Mouse (Mus musculus) mesoderm, embryonic 11.5 days (tissue): ENCODE measurements around the gene Jakmip3.
A peak's percentile ranks its signal among the peaks of the same experiment; 100 is the strongest.

Experiments used
- DNase-seq: peaks from one replicate; pipeline ENCODE4 v3.0.0-alpha.2; 2012; ENCODE audit warnings: low read depth, low spot score

Jakmip3 gene

GRCm38 (mm10) chr7:138945668-138946067 is 5.1 kb downstream of the Jakmip3 start:
- DNase-seq, result no peak

GRCm38 (mm10) chr7:138947741-138948140 is 7.2 kb downstream of the Jakmip3 start:
- no peak for DNase-seq

DNA sequence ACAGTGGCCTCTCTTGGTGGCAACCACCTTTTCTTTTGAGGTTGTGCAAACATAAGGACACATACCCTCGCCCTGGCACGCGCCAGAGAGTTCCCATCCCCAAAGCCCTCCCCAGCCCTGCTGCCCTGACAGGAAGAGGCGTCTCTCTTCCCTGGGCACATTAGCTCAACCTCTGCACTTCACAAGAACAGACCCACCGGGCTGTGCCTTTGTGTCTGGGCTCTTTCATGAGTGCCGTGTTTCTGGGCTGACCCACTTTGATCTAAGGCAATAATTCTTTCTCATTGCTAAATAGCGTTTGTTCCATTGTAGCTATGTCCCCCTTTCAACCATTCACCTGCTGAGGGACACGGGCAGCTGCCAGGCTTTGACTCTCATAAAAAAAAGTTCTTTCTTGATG is 7.8 kb downstream of the Jakmip3 start:
- DNase-seq, result no peak

DNA sequence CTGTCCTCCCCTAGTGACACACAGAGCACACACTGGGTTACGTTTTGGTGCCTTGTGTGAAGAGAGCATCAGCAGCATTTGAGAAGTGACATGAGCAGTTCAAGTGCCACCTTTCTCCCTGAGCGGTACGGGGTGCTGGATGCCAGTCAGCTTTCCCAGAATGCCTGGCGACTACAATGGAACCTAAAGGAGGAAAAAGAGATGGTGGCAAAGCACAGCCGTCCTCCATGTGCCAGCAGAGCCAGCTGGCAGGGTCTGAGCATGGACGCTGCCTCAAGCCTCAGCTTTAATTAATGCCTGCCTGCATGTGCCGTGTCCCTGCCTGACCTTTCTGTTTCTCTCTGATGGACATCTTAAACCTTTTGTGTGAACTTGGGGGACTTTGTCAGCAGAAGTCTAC is 15.3 kb downstream of the Jakmip3 start:
- DNase-seq, result no peak

GRCm38 (mm10) chr7:138957106-138957505 is 16.6 kb downstream of the Jakmip3 start:
- DNase-seq, result no peak

- DNase-seq, result no peak
These were observed 19.2 kb downstream of the Jakmip3 start for GRCm38 (mm10) chr7:138959747-138960146.

DNA sequence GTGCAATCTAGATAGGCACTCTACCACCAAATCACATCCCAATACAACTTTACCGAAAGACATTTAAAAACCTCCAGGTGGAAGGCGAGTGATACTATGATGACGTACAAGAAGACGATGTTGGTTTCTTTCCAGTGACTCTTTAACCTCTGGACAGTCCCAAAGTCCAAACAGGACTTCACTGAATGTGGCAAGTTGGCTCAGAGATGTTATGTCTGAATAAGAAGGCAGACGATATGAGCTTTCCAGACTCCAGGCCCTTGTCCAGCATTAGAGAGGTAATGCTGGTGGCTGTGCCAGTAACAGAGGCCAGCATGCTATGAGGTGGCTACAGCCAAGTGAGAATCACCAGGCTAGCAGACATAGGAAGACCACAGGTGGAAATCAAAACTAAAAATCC is 23.2 kb downstream of the Jakmip3 start:
- no peak for DNase-seq

GRCm38 (mm10) chr7:138968010-138968620 is 27.6 kb downstream of the Jakmip3 start:
- no peak for DNase-seq

DNA sequence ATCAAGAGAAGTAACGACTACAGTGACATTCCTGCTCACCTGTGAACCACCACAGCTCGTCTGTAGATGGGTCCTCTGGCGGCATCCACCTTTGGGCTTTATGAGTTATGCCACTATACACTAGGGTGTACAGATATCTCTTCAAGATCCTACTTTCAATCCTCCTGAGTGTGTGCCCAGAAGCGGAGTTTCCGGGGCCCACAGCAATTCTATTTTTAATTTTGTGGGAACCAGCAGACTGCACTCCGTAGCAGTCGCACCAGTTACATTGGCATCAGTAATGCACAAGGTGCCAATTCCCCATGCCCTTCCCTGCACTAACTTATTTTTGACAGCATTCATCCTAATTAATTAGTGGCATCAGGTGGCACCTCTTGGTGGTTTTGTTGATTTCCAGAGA is 37.0 kb downstream of the Jakmip3 start:
- no peak for DNase-seq

DNA sequence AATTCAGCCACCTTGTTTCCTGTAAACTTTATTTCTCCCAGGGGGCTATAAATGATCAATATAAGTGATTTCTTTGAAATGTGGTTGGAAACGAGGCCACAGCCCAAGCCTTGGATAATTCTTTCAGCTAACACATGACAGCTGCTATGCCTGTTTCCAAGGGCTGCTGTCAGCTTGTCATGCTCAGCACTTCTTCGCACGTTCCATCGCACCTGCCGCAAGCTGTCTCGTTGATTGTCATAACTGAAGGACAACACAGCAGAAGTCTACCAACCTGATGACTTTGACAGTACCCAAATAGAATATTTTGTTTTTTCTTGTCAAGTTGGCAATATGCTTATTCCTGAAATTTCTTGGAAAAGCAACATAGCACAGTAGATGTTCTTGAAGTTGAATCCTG is 44.0 kb downstream of the Jakmip3 start:
- DNase-seq, result no peak

DNA sequence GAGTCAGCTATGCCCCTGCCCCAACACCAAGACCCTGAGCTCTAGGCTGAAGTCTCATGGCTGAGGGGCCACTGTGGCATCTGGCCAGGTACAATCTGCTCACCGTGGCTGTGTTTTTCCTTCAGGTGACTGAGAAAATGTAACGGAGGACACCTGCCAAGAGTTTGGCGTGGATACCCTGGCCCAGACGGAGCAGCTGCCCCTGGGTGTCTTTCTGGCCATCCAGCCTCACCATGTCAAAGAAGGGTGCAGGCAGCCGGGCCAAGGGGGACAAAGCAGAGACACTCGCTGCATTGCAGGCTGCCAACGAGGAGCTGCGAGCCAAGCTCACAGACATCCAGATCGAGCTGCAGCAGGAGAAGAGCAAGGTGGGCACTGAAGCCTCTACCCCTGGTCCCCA is 48.6 kb downstream of the Jakmip3 start:
- DNase-seq, result no peak

- no peak for DNase-seq
These were observed 62.2 kb downstream of the Jakmip3 start for GRCm38 (mm10) chr7:139002692-139003091.

GRCm38 (mm10) chr7:139003250-139003649 is 62.7 kb downstream of the Jakmip3 start:
- DNase-seq, result no peak

- DNase-seq, result no peak
These were observed 69.4 kb downstream of the Jakmip3 start for GRCm38 (mm10) chr7:139009786-139010502.

DNA sequence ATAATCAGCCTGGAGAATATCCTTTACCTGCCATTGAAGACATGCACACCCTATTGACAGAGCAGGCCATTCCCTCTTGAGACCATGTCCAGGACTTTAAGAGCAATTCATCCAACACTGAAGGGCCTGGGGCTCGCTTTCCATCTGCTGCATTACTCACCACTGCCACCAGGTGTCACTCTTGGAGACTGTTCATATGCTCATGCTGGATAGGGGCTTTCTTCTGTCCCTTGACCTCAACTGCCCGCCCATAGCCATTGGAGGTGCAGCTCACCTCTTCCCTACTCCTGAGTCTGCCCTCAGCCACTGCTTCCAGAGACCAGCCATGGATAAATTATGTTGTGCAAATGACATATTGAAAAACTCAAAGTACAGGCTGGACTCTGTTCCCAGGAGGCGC is 70.5 kb downstream of the Jakmip3 start:
- DNase-seq, result peak; percentile 69

DNA sequence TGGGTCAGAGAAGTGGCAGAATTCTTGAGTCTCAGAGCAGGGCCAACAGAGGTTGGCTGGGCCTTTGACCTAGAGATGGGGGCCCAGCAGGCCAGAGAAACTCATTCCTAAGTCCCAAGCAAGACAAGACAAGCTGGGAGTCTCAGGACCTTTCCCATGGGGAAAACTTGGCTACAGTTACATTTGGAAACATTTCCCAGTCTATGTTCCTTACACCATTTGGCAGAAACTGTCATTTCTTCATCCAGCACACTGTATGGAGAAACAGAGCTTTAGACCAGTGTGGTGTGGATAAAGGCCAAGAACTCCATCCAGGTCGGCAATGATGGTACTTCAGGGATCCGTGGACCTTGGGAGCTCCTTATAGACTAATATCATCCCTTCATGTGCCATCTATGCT is 71.1 kb downstream of the Jakmip3 start:
- DNase-seq, result no peak

- DNase-seq, result no peak
These were observed 72.3 kb downstream of the Jakmip3 start for GRCm38 (mm10) chr7:139012767-139013369.

DNA sequence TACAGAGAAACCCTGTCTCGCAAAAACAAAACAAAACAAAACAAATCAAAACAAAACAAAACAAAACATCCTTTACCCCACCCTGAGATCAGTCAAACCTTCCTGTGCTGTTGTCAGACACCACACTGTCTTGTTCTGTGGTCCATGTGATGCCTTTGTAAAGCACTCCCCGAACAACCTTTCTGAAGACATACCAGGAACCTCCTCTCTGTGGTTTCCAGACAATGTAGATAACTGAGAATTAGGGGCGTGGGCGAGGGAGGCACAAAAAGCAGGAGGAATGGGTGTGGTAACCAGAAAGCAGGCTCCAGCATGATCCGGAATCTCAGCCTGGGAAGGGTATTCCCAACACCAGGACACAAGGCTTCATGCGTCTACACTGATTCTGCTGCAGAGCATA is 74.6 kb downstream of the Jakmip3 start:
- DNase-seq, result no peak

- no peak for DNase-seq
These were observed 75.8 kb downstream of the Jakmip3 start for GRCm38 (mm10) chr7:139016288-139016687.

DNA sequence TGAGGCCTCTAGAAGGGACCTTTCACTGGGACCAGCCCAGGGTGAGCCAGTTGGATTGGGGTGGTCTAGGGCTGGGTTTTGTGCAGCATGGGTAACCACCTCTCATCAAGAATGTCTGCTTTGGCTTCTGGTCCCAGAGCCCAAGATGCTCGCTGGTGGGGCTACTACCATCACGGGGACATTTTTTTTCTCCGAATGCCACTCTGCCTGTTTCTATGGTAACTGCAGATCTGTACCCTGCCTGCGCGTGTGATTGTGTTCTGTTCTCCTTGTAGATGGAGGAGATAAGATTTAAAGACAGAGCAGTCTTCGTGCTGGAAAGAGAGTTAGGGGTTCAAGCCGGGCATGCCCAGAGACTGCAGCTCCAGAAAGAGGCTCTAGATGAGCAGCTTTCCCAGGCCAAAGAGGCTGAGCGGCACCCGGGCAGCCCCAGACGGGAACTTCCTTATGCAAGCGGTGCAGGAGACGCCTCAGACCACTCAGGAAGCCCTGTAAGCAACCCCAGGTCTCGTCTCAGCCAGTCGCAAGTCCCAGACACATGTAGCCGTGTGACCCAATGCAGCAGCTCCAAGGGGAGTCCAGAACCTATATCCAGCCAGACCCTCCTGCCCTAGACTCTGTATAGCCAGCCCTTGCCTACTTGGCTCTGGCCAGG is 76.8 kb downstream of the Jakmip3 start:
- DNase-seq, result no peak

- no peak for DNase-seq
These were observed 80.4 kb downstream of the Jakmip3 start for GRCm38 (mm10) chr7:139020884-139021283.

DNA sequence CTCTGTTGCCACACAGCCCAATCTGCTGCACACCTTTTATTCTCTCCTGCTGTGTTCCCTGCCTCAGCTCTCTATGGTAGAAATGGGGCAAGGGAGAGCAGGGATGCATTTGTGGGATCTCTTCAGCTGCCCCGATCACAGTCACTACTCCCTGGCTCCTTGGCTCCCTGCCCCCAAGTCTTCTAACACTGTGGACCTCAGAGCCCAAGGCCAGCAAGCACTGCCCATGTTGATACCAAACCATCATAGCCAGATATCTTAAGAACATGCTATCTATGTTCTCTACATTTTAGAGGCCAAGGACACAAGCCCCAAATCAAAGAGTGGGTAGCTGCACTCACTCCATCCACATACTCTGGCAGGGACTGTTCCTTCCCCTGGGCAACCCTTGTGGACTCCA is 80.8 kb downstream of the Jakmip3 start:
- DNase-seq, result no peak

GRCm38 (mm10) chr7:139027136-139027535 is 86.6 kb downstream of the Jakmip3 start:
- no peak for DNase-seq
